Mouse (Mus musculus) thymus, adult 2 months (tissue): ENCODE results near the gene Fbxl15.

Source experiments
- CTCF ChIP-seq: fragments of 200-500 bp; IDR thresholded peaks from 2 replicates; pipeline ENCODE4 v1.5.1; 2012; ENCODE audit warnings: mild to moderate bottlenecking, control low read depth, low read length, moderate library complexity, borderline replicate concordance; ENCODE audit not compliant: control insufficient read depth, poor library complexity, insufficient read depth; ENCODE audit errors: extremely low read depth
- POLR2A ChIP-seq: fragments of 200-500 bp; IDR thresholded peaks from 2 replicates; pipeline ENCODE4 v1.6.1; 2012; ENCODE audit warnings: mild to moderate bottlenecking, low read length, control low read depth, moderate library complexity; ENCODE audit not compliant: control insufficient read depth, poor library complexity, insufficient read depth; ENCODE audit errors: extremely low read depth

GRCm38 (mm10) chr19:46362104-46362503 lies 34.1 kb downstream of the Fbxl15 start:
- no peak for TF ChIP-seq CTCF
- no peak for TF ChIP-seq POLR2A
